Mouse (Mus musculus) T-helper 2 cell (primary cell): Measurements from ENCODE around the gene Palm3.

Experiments used
- in situ Hi-C: fragments of 300-600 bp; cut with MboI, MseI; formaldehyde crosslinking; loops from one replicate; pipeline ENCODE4 v1.15.1; 2025; ENCODE audit warnings: high pct_unique_total_duplicates

The Palm3 gene

DNA sequence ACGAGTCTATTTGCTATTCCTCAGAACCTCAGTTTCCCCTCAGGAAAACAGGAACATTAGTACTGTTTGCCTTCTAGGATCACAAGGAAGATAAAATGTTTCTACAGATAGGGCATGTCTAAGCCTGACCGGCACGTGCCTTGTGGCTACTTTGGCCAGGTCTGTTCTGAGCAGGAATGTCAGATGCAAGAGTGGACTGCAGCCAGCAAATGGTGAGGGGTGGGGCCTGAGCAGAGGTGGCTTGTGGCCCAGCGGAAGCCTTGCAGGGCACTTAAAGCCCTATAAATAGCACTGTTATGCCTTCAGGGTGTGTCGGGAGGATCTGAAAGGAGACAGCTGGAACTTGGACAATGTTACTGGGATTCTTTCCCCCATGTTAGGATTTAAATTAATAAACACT lies 1.8 kb downstream of the Palm3 start:
- in situ Hi-C loops: no loop called here

DNA sequence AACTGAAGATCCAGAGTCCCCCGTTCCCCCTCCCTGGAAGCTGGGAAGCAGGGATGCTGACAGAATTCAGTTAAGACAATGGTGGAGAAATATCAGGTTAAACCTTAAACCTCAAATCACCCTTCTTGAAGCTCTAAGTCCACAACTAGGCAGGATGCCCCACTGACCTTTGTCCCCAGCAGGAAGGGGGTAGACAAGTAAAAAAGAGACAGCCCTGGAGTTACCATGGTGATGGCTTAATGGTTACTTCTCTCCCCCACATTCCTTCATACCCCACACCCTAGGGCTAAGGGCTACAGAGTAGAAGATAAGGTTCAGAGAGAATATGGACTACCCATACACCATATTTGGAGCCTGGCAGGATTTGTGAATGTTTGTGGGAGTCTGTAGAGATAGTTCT lies 2.4 kb downstream of the Palm3 start:
- in situ Hi-C loops: no loop called here

DNA sequence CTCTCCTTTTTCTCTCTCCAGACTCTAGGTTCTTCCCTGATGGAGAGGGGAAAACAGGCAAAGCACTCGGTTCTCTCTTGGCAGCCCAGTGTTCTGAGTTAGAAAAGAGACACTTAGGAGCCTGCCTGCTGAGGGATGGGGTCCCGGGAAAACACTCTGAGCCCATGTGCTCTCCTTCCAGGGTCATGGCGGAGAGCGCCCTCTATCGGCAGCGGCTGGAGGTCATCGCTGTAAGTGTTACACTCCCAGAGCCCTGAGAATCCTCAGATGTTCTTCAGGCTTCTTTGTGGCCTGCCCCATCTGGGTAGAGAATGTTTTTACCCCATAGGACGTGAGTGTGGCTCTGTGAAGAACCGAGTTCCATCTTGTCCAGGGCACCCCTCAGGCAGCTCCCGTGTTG lies 2.9 kb downstream of the Palm3 start:
- in situ Hi-C loops: no loop called here

GRCm38 (mm10) chr8:84025863-84026262 lies 4.6 kb downstream of the Palm3 start:
- in situ Hi-C loops: loop anchor here (5.0 kb wide), 1 partner anchor 61 kb away; no protein-coding TSS in a partner anchor

GRCm38 (mm10) chr8:84027449-84027848 lies 6.2 kb downstream of the Palm3 start:
- in situ Hi-C loops: loop anchor here (5.0 kb wide), 1 partner anchor 60 kb away; no protein-coding TSS in a partner anchor

GRCm38 (mm10) chr8:84029272-84029671 lies 8.0 kb downstream of the Palm3 start:
- in situ Hi-C loops: loop anchor here (5.0 kb wide), 1 partner anchor 58 kb away; no protein-coding TSS in a partner anchor

GRCm38 (mm10) chr8:84032777-84033176 lies 11.5 kb downstream of the Palm3 start:
- in situ Hi-C loops: loop anchor here (10.0 kb wide), 1 partner anchor 132 kb away; no protein-coding TSS in a partner anchor

- in situ Hi-C loops: loop anchor here (10.0 kb wide), 1 partner anchor 127 kb away; no protein-coding TSS in a partner anchor
These were observed 16.7 kb downstream of the Palm3 start for GRCm38 (mm10) chr8:84038015-84038414.

DNA sequence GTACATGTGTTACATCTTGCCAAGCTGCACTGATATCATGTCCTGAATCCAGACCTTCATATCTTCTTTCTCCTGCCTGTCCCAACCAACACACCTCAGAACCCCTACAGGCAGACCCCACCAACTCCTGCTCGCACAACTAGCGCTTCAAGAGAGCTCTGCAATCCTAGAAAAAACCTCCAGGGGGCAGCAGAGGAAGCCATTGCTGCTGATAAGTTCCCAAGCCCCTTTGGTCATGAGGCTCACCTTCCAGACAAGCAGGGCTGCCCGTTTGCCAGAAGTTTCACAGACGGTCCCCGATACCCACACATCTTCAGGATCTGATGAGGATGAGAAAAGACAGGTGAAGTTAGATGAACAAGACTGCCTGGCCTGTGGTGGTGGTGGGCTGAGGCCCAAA lies 17.8 kb downstream of the Palm3 start:
- in situ Hi-C loops: loop anchor here (10.0 kb wide), 1 partner anchor 126 kb away; no protein-coding TSS in a partner anchor

DNA sequence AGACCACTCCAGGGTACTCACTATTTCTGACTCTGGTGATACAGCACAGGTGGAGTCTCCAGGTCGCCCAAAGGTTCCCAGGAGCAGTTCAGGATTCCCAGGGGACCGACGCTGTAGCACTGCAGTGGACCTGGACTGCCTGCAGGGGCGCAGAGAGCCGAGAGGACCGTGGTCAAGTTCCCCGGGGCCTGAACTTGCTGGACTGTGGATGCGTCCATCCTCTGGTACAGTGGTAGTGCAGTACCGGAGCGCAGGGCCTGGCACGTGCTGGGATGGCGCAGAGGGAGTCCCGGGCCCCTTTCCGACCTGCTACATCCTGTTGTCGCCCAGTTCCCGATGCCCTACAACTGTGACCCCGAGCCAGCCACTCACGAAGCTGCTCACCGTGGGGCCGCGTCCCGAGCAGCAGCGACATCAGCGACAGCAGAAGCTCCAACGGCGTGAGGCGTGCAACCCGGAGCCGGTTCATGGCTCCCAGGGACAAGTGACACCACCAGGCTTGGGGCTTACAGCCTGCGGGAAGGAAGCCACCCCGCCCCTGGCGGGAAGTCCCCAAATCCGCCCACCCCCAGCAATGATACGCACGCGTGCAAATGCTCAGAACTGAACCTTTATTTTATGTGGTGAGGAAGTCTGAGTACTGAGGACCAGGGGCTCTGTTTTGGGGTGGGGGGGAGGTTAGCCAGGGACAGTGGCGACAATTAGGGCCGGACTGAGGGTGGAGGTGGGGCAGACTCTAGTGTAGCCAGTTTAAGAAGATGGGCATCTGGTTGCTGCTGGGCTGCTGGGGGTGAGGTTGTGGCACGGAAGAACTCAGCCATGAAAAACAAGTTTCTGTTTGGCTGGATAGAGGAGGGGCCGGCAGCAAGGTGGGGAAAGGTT lies 21.0 kb downstream of the Palm3 start, which contains the start of gene Il27ra:
Gene Il27ra (minus strand): TSS at position 524 of the 882 bp plus-strand sequence.
- in situ Hi-C loops: no loop called here

DNA sequence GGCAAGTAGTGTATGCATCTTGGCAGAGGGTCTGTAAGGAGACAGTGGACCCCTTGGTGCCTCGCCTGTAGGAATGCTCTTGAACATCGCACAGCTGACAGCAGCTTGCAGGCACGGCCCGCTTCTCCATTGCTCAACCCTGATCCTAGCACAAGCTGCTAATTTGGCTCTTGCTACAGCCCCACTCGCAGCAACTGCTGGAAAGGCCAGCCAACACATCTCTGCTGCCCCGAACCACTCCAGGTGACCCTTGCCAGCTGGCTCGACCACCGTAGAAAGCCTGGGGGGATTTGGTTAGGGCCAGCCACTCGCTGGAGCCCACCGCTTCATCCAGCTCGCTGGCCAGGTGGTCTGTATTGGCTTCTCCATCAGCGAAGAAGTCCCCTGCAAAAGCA lies 21.7 kb downstream of the Palm3 start:
- in situ Hi-C loops: no loop called here

- in situ Hi-C loops: no loop called here
These were observed 22.8 kb downstream of the Palm3 start for GRCm38 (mm10) chr8:84044103-84044502.

DNA sequence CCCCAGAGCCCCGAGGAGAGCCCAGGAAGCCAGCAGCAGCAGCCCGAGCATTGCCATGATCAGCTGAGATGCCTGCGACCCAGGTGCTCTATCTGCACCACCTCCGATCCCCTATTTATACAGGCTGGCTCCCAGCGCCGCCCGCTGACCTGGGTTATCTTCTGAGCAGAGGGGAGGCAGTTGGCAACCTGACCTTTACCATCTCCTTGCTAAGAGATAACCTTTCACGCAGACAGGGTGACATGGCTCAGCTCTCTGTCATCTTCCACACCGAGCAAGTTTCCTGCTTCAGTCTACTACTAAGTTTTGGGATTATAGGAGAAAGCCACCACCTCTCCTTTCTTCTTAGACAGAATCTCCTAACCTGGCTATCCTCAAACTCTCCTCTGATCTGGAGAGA lies 23.6 kb downstream of the Palm3 start, which contains the start of gene Rln3:
Gene Rln3 (minus strand): TSS at position 101 of the 400 bp plus-strand sequence.
- in situ Hi-C loops: no loop called here

DNA sequence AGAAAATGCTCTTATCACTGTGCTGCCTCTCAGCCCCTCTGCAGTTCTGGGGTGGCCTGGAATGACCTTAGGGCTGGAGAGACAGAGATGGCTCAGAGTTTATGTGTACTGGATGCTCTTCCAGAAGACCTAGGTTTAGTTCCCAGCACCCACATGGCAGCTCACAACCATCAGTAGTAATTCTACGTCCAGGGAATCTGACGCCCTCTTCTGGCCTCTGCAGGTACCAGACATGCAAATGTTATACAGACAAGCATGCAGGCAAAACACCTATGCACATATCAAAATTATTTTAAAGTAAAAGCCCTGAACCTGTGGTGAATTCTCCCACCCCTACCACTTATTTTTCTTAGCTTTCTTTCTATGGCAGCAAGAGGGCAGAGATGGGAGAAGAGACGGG lies 25.2 kb downstream of the Palm3 start:
- in situ Hi-C loops: no loop called here

DNA sequence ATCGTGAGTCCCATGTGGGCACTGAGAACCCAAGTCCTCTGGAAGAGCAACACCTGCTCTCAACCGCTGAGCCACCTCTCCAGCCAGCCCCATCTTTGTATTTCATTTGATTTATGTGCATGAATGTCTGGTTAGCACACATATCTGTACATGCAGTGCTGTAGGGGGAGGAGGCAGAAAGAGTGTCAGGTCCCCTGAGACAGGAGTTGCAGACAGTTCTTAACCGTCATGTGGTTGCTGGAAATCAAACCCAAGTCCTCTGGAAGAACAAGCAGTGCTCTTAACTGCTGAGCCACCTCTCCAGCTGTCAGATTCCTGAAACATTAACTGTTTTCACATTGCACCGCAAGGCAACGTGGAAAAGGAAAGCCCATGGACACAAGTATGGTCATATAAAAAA lies 26.9 kb downstream of the Palm3 start:
- in situ Hi-C loops: no loop called here

GRCm38 (mm10) chr8:84052746-84053145 lies 31.5 kb downstream of the Palm3 start:
- in situ Hi-C loops: no loop called here

- in situ Hi-C loops: no loop called here
These were observed 32.0 kb downstream of the Palm3 start for GRCm38 (mm10) chr8:84053229-84053628.

- in situ Hi-C loops: no loop called here
These were observed 36.6 kb downstream of the Palm3 start for GRCm38 (mm10) chr8:84057827-84058226.

DNA sequence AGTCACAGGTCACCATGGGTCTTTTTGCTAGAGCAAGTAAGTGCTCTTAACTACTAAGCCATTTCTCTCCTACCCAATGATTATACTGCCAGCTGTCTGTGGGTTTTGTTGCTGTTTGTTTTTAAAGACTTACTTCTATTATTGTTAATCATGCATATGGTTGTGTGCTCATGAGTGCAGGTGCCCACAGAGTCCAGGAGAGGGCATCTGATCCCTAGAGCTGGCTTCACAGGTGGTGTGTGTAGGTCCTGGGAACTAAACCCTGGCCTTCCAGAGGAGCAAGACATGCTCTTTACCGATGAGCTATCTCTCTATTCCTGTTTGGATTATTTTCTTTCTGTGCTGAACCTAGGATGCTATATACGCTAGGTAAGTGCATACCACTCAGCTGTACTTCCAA lies 38.0 kb downstream of the Palm3 start:
- in situ Hi-C loops: no loop called here

DNA sequence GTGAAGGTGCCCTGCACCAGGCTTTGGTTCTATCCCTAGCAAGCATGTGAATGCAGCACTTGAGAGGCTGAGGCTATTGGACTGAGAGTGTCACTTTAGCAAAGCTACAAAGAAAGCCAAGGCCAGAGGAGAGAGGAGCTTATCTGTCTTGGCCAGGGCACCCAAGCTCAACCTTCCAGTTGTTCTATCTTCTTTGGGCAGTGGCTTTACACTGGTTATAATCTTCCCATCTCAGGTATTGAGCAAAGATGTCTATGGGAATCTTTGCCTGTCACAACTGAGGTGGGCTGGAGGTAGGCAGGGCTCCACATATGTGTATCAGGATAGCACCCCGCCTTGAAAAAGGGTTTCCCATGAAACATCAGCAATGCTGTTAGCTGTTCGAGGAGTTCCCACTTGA lies 39.0 kb downstream of the Palm3 start:
- in situ Hi-C loops: no loop called here

DNA sequence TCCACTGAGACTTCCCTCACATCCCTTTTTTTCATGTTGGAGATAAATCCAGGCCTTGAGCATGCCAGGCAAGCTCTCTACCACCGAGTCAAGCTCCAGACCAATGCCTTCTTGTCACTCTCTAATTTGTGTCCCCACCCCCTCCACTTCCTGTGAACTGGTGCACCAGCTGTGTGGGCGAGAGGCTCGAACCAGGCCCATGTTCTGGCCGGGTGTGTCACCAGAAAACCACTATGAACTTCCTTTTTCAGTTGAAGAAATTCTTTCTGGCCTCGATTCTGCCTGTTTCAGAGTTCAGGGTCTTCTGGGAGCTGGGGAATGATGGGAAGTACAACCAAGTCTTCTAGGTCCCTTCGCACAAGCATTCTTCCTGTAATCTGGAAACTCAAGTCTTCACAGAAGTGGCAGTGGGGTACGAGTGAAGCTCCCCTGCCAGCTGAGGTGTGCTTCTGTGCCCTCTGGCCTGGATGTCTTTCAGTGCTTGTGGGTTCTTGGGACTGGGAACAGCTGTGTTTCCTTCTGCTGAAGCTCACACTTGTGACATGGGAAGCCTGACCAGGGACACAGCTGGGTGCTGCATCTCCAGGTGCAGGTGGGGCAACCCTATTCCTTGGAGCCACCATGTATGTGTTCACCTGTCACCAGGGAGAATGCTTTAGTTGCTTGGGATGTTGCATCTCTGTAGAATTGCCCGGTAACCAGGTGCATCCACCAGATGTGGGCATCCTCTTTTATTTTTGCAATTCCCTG lies 42.8 kb downstream of the Palm3 start:
- in situ Hi-C loops: no loop called here

DNA sequence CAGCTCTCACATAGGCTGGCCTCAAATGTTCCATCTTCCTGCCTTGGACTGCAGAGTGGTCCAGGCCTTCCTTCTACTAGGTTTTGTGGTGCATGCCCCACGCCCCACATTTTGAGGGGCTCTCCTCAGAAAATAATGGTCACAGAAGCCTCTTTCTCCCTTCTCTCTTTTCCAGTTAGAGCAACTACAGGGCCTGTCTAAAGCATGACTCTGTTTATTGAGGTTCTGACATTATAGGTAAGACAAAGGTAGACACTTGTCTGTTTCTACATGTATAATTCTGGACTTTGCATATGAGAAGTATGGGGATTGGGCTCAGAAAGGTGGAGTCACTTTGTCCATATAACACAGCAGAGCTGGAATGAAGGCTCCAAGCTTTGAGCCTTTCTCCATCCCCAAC lies 43.8 kb downstream of the Palm3 start, which contains the start of gene Gm10643:
Gene Gm10643 (minus strand): TSS at position 101 of the 400 bp plus-strand sequence.
- in situ Hi-C loops: no loop called here
